Mouse (Mus musculus): ENCODE data around the gene Cacna2d3. TPM values are rescaled to one million over a fixed set of nuclear protein-coding genes. Genes with fewer than 3 reads are reported as not detected.

The Cacna2d3 gene
- total RNA-seq, 4 experiments from 2014 or later, result 0.50 to 1.2 (median 0.91) TPM

GRCm38 (mm10) chr14:29392851-29393250 lies 328.8 kb downstream of the Cacna2d3 start:
- no peak for DNase-seq (ENCODE audit: low spot score)

- DNase-seq (ENCODE audit: low spot score), result no peak
Measured at GRCm38 (mm10) chr14:29391489-29391888, 330.2 kb downstream of the Cacna2d3 start.

GRCm38 (mm10) chr14:29387761-29388160 lies 333.9 kb downstream of the Cacna2d3 start:
- DNase-seq (ENCODE audit: low spot score), result no peak

- no peak for DNase-seq (ENCODE audit: low spot score)
Measured at GRCm38 (mm10) chr14:29385500-29385899, 336.2 kb downstream of the Cacna2d3 start.

- no peak for DNase-seq (ENCODE audit: low spot score)
Measured at GRCm38 (mm10) chr14:29382786-29383185, 338.9 kb downstream of the Cacna2d3 start.

- no peak for DNase-seq (ENCODE audit: low spot score)
Measured at GRCm38 (mm10) chr14:29366911-29367310, 354.8 kb downstream of the Cacna2d3 start.

- DNase-seq (ENCODE audit: low spot score), result peak; percentile 1
Measured at GRCm38 (mm10) chr14:29362448-29362847, 359.2 kb downstream of the Cacna2d3 start.

- DNase-seq (ENCODE audit: low spot score), result no peak
Measured at GRCm38 (mm10) chr14:29350627-29351026, 371.0 kb downstream of the Cacna2d3 start.

GRCm38 (mm10) chr14:29341581-29341980 lies 380.1 kb downstream of the Cacna2d3 start:
- DNase-seq (ENCODE audit: low spot score), result no peak

- DNase-seq (ENCODE audit: low spot score), result no peak
Measured at GRCm38 (mm10) chr14:29340728-29341127, 380.9 kb downstream of the Cacna2d3 start.

- DNase-seq (ENCODE audit: low spot score), result no peak
Measured at GRCm38 (mm10) chr14:29334897-29335296, 386.8 kb downstream of the Cacna2d3 start.

- DNase-seq (ENCODE audit: low spot score), result no peak
Measured at GRCm38 (mm10) chr14:29334216-29334615, 387.4 kb downstream of the Cacna2d3 start.

GRCm38 (mm10) chr14:29324430-29324782 lies 397.3 kb downstream of the Cacna2d3 start:
- no peak for DNase-seq (ENCODE audit: low spot score)

GRCm38 (mm10) chr14:29323718-29324429 lies 397.8 kb downstream of the Cacna2d3 start:
- DNase-seq (ENCODE audit: low spot score), result no peak

- no peak for DNase-seq (ENCODE audit: low spot score)
Measured at GRCm38 (mm10) chr14:29313431-29313830, 408.2 kb downstream of the Cacna2d3 start.

GRCm38 (mm10) chr14:29305623-29306022 lies 416.0 kb downstream of the Cacna2d3 start:
- peak; percentile 2 for DNase-seq (ENCODE audit: low spot score)

- DNase-seq (ENCODE audit: low spot score), result no peak
Measured at GRCm38 (mm10) chr14:29296185-29296754, 425.4 kb downstream of the Cacna2d3 start.

- DNase-seq (ENCODE audit: low spot score), result no peak
Measured at GRCm38 (mm10) chr14:29278901-29279300, 442.8 kb downstream of the Cacna2d3 start.

GRCm38 (mm10) chr14:29278401-29278800 lies 443.3 kb downstream of the Cacna2d3 start:
- no peak for DNase-seq (ENCODE audit: low spot score)

- no peak for DNase-seq (ENCODE audit: low spot score)
Measured at GRCm38 (mm10) chr14:29277701-29278100, 444.0 kb downstream of the Cacna2d3 start.

- no peak for DNase-seq (ENCODE audit: low spot score)
Measured at GRCm38 (mm10) chr14:29273890-29274289, 447.8 kb downstream of the Cacna2d3 start.

- DNase-seq (ENCODE audit: low spot score), result no peak
Measured at GRCm38 (mm10) chr14:29270541-29270940, 451.1 kb downstream of the Cacna2d3 start.

GRCm38 (mm10) chr14:29269816-29270215 lies 451.8 kb downstream of the Cacna2d3 start:
- no peak for DNase-seq (ENCODE audit: low spot score)

Measured in heart, adult 8-10 months (tissue).